Mouse (Mus musculus): ENCODE results near the gene Pcp4l1. TPM values are rescaled to one million over a fixed set of nuclear protein-coding genes. Genes with fewer than 3 reads are reported as not detected.

Pcp4l1 gene
- polyA plus RNA-seq (2012; rRNA removed; ENCODE audit: low replicate concordance), result 5.2 and 13.0 TPM in 2 replicates

GRCm38 (mm10) chr1:171195887-171196397, at the start of gene Pcp4l1:
TSS of gene Pcp4l1 (minus strand) at chr1:171196268.

GRCm38 (mm10) chr1:171234126-171234525, 38.1 kb upstream of the Pcp4l1 start, which contains the start of gene Fcer1g:
TSS of gene Fcer1g (minus strand) at chr1:171234365.

GRCm38 (mm10) chr1:171224857-171225256, 28.8 kb upstream of the Pcp4l1 start, which contains the start of gene Apoa2:
TSS of gene Apoa2 (plus strand) at chr1:171225054.

GRCm38 (mm10) chr1:171222238-171223155, 26.4 kb upstream of the Pcp4l1 start, which contains the start of gene Tomm40l:
TSS of gene Tomm40l (minus strand) at chr1:171222514.

GRCm38 (mm10) chr1:171213801-171214496, 17.9 kb upstream of the Pcp4l1 start, which contains the start of gene Nr1i3:
TSS of gene Nr1i3 (plus strand) at chr1:171213970.

GRCm38 (mm10) chr1:171149974-171150760, 45.9 kb downstream of the Pcp4l1 start, which contains the start of the genes Sdhc and Mpz:
TSS of gene Sdhc (minus strand) at chr1:171150603.
TSS of gene Mpz (plus strand) at chr1:171150711.

Other genes starting within 250 kb of the Pcp4l1 start
- gene Fcgr2b, start 219.7 kb downstream of the Pcp4l1 start, polyA plus RNA-seq (2012; rRNA removed; ENCODE audit: low replicate concordance), result 34.2 and 53.0 TPM in 2 replicates
- gene Fcgr4, start 177.3 kb downstream of the Pcp4l1 start, polyA plus RNA-seq (2012; rRNA removed; ENCODE audit: low replicate concordance), result 1.2 and 2.8 TPM in 2 replicates
- gene Fcgr3, start 131.3 kb downstream of the Pcp4l1 start, polyA plus RNA-seq (2012; rRNA removed; ENCODE audit: low replicate concordance), result 22.5 and 52.0 TPM in 2 replicates
- gene Cfap126, start 82.3 kb downstream of the Pcp4l1 start, polyA plus RNA-seq (2012; rRNA removed; ENCODE audit: low replicate concordance), result 4.5 and 9.9 TPM in 2 replicates
- 220 and 421 TPM in 2 replicates for gene Sdhc, start 45.7 kb downstream of the Pcp4l1 start, polyA plus RNA-seq (2012; rRNA removed; ENCODE audit: low replicate concordance)
- 112 and 212 TPM in 2 replicates for gene Mpz, start 45.6 kb downstream of the Pcp4l1 start, polyA plus RNA-seq (2012; rRNA removed; ENCODE audit: low replicate concordance)
- 0.30 TPM in 1 of 2 replicates, not detected in the other for gene Nr1i3, start 17.7 kb upstream of the Pcp4l1 start, polyA plus RNA-seq (2012; rRNA removed; ENCODE audit: low replicate concordance)
- 37.7 and 47.3 TPM in 2 replicates for gene Tomm40l, start 26.2 kb upstream of the Pcp4l1 start, polyA plus RNA-seq (2012; rRNA removed; ENCODE audit: low replicate concordance)
- 1.3 and 87.4 TPM in 2 replicates for gene Apoa2, start 28.8 kb upstream of the Pcp4l1 start, polyA plus RNA-seq (2012; rRNA removed; ENCODE audit: low replicate concordance)
- gene Fcer1g, start 38.1 kb upstream of the Pcp4l1 start, polyA plus RNA-seq (2012; rRNA removed; ENCODE audit: low replicate concordance), result 178 and 219 TPM in 2 replicates
- 4.9 and 7.1 TPM in 2 replicates for gene Adamts4, start 54.2 kb upstream of the Pcp4l1 start, polyA plus RNA-seq (2012; rRNA removed; ENCODE audit: low replicate concordance)
- 124 and 262 TPM in 2 replicates for gene Ndufs2, start 55.1 kb upstream of the Pcp4l1 start, polyA plus RNA-seq (2012; rRNA removed; ENCODE audit: low replicate concordance)
- 67.0 and 79.3 TPM in 2 replicates for gene B4galt3, start 74.1 kb upstream of the Pcp4l1 start, polyA plus RNA-seq (2012; rRNA removed; ENCODE audit: low replicate concordance)
- gene Ppox, start 84.9 kb upstream of the Pcp4l1 start, polyA plus RNA-seq (2012; rRNA removed; ENCODE audit: low replicate concordance), result 51.7 and 64.2 TPM in 2 replicates
- 53.9 and 55.7 TPM in 2 replicates for gene Usp21, start 91.7 kb upstream of the Pcp4l1 start, polyA plus RNA-seq (2012; rRNA removed; ENCODE audit: low replicate concordance)
- gene Ufc1, start 98.8 kb upstream of the Pcp4l1 start, polyA plus RNA-seq (2012; rRNA removed; ENCODE audit: low replicate concordance), result 15.9 and 23.3 TPM in 2 replicates
- 33.8 and 37.4 TPM in 2 replicates for gene Dedd, start 132.9 kb upstream of the Pcp4l1 start, polyA plus RNA-seq (2012; rRNA removed; ENCODE audit: low replicate concordance)
- 55.1 and 59.6 TPM in 2 replicates for gene Nit1, start 149.4 kb upstream of the Pcp4l1 start, polyA plus RNA-seq (2012; rRNA removed; ENCODE audit: low replicate concordance)
- 4.9 and 12.0 TPM in 2 replicates for gene Pfdn2, start 149.4 kb upstream of the Pcp4l1 start, polyA plus RNA-seq (2012; rRNA removed; ENCODE audit: low replicate concordance)
- 0.57 and 0.85 TPM in 2 replicates for gene Klhdc9, start 164.5 kb upstream of the Pcp4l1 start, polyA plus RNA-seq (2012; rRNA removed; ENCODE audit: low replicate concordance)
- 11.0 and 17.5 TPM in 2 replicates for gene Nectin4, start 173.8 kb upstream of the Pcp4l1 start, polyA plus RNA-seq (2012; rRNA removed; ENCODE audit: low replicate concordance)
- gene Arhgap30, start 192.7 kb upstream of the Pcp4l1 start, polyA plus RNA-seq (2012; rRNA removed; ENCODE audit: low replicate concordance), result 25.7 and 38.8 TPM in 2 replicates
- 90.8 and 91.2 TPM in 2 replicates for gene Usf1, start 215.0 kb upstream of the Pcp4l1 start, polyA plus RNA-seq (2012; rRNA removed; ENCODE audit: low replicate concordance)
- gene Tstd1, start 222.6 kb upstream of the Pcp4l1 start, polyA plus RNA-seq (2012; rRNA removed; ENCODE audit: low replicate concordance), result 1.5 and 3.1 TPM in 2 replicates
- 34.4 and 58.0 TPM in 2 replicates for gene F11r, start 241.3 kb upstream of the Pcp4l1 start, polyA plus RNA-seq (2012; rRNA removed; ENCODE audit: low replicate concordance)